Mouse (Mus musculus): ENCODE results near the gene 4931414P19Rik.
"Not testable (repeated sequence)": the region's sequence is repeated elsewhere in the genome, so short reads cannot be mapped to it uniquely, and the experiment has no call there.

Gene 4931414P19Rik

DNA sequence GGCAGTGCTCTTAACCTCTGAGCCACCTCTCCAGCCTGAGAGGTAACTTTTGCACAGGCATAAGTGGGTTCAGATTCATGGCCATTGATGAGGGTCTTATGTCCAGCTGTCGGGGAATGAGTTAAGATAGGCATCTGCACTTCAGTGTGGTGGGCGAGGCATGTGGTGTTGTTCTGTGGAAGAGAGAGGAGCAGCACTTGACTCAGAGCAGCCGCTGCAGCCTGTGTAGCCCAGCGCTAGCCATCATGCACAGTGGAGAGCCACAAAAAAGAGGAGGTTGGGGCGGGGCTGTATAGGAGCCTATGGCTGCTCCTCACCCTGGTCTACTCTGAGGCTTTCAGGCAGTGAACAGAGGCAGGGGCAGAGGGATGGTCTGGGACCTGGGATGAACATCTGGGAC, 22.3 kb upstream of the 4931414P19Rik start:
- in situ Hi-C loops (cut with MboI, MseI) = no loop called here

DNA sequence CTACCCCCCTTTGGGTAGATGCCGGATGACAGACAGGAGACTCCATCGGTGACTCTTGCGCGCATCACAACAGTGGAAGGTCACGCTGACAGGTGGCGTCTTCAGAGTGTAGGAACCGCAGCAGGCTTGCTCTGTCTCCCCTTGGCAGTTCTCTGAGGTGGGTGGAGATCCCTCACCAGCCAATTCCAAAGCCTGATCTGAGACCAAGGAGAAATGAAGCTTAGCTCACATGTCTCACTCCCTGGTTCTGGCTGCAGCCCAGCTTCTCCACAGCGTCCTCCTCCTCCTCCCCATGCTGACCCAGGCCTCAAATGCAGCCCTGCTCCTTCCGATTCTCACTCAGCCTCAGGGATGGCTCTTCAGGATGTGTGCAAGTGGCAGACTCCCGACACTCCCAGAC, 19.2 kb upstream of the 4931414P19Rik start:
- in situ Hi-C loops (cut with MboI, MseI) = no loop called here

DNA sequence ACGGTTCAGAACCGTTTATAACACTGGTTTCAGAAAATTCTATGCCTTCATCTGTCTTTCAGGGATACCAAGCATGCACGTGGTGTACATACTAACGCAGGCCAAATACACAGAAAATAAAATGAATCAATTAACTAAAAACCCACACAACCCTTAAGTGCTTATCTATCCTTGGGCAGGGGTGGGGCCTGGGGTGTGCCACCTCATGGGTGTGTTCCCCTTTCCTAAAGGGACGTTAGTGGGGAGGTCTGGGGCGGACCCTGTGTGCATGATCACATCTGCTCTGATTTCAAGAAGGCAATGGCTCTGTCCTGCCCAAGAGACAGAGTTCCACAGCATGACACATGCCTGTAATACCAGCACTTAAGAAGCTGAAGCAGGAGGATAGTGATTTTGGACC, 17.5 kb upstream of the 4931414P19Rik start:
- in situ Hi-C loops (cut with MboI, MseI) = no loop called here

DNA sequence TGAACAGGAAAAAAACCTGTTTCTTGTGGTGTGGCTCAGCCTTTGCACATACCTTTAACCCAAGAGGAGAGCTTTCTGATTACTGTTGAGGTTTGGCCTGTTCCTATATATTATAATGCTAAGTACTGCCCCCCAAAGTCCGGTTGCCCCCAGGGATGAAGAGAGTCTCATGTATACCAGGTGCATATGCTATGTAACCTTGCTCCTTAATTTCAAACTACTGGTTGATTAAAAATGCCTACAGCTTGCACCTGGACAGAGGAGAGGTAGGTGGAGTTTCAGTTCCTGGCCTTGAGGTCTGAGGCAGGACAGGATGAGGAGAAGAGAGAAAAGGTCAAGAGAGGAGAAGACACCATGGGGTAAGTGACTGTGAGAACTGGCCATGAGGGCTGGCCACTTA, 15.3 kb upstream of the 4931414P19Rik start, which contains the start of gene Psmb11:
TSS of gene Psmb11 (plus strand) at position 301 of the 400 bp plus-strand sequence.
- in situ Hi-C loops (cut with MboI, MseI) = no loop called here

DNA sequence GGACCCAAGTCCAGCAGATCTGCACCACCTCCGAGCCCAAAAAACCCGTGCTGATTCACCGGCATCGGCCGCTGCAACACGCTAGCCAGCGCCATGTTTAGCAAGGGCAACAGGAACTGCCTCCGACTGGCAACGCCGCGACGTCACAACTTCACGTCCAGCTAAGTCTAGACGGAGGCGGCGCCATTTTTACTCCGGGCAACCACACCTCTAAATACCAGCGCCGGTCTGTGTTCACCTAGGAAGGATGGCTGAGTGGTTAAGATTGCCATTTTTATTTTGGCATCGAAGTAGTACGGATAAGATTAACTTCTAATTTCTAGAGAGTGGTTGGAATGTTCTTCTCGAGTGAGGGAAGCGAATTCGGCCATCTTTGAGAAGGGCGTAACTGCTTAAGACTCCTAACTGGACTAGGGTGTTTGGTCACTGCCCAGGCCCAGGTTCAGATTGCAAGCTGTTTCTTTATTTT, 12.1 kb upstream of the 4931414P19Rik start, which contains the start of gene Psmb5:
TSS of gene Psmb5 (minus strand) at position 126 of the 469 bp plus-strand sequence.
- in situ Hi-C loops (cut with MboI, MseI) = no loop called here

DNA sequence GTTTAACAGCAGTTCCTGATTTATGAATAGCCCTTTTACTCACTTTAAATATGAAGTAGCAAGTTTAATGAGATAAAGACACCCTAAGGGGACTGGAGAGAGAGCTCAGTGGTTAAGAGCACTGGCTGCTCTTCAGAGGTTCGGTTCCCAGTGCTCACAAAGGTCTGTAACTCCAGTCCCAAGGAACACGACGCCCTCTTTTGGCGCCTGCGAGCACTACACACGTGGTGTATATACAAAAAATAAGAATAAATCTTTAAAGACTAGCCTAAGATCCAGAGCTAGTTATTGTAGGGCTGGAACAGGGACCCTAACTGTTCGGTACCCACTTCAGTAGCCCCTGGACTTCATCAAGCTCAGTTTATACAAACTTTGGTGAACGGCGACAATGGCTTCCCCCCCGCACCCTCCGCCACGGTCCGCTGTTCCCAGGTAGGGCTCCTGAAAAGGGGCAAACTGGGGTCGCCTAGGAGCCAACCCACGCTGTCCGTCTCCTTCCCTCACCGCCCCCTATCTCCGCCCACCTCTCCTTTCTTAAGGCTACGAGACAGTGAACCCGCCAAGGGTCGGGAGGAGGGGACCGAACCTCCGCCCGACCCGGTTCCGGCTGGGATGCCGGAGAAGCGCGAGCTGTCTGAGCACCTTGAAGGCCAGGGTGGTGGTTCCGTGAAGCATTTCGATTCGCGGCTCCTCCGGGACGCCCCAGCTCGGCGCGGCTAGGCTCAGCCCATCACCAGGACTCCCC, 11.5 kb upstream of the 4931414P19Rik start:
- in situ Hi-C loops (cut with MboI, MseI) = no loop called here

DNA sequence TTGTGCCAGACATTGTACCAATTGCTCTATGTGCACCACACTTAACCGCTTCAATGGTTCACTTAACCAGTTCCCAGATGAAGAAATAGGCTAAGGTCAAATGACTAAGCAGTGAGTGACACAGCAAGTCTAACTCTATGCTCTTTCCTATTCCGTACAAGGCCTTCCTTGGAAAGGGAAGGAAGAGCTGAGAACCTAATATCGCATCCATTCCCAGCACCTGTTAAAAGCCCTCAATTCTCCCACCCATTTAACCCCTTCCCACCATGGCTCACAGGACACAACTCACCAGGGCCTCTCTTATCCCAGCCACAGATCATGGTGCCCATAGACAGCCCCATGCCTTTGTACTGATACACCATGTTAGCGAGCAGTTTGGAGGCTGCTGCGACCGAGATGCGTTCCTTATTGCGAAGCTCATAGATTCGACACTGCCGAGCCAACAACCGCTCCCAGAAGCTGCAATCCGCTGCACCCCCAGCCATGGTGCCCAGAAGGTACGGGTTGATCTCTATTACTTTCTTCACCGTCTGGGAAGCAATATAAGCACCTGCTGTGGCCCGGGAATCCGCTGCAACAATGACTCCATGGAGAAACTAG, 10.5 kb upstream of the 4931414P19Rik start:
- in situ Hi-C loops (cut with MboI, MseI) = no loop called here

DNA sequence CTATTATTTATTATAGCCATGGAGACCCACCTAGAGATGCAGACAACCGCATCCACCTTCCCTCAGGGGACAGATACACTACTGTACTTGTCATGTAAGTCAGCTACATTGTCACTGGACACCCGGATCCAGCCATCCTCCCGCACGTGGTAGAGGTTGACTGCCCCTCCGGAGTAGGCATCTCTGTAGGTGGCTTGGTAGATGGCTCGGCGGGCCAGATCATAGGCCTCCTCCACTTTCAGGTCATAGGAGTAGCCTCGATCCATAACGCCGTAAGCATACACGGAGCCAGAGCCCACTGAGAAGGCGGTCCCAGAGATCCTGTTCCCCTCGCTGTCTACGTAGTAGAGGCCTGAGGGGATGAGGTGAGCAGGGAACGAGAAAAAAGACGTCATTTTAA, 8.3 kb upstream of the 4931414P19Rik start:
- in situ Hi-C loops (cut with MboI, MseI) = not testable (repeated sequence)

DNA sequence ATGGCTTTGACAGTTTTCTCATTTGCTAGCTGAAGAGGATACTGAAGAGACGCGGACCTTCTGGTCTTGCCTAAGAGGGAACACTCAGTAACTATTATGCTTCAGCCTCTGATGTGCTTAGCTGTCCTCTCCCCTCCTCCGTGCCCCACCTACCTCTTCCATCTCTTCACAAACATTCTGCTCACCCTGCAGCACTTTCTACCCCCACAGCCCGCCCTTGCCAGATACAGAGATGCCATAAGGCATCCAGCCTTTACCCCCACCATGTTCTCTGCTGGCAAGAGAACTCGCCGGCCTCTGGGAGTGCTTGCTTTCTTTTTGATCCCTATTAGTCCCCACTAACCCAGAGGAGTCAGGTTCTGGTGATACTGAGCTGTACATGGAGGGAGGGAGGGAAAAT, 4.9 kb upstream of the 4931414P19Rik start:
- in situ Hi-C loops (cut with MboI, MseI) = no loop called here

DNA sequence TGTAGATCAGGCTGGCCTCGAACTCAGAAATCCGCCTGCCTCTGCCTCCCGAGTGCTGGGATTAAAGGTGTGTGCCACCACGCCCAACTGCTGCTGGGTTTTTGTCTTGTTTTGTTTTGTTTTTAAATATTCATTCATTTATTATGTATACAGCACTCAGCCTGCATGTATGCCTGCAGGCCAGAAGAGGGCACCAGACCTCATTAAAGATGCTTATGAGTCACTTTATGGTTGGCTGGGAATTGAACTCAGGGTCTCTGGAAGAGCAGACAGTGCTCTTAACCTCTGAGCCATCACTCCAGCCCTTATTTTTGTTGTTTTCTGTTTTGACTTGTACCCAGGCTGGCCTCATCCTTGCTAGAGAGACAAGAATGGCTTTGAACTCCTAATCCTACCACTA, 4.2 kb upstream of the 4931414P19Rik start:
- in situ Hi-C loops (cut with MboI, MseI) = no loop called here

DNA sequence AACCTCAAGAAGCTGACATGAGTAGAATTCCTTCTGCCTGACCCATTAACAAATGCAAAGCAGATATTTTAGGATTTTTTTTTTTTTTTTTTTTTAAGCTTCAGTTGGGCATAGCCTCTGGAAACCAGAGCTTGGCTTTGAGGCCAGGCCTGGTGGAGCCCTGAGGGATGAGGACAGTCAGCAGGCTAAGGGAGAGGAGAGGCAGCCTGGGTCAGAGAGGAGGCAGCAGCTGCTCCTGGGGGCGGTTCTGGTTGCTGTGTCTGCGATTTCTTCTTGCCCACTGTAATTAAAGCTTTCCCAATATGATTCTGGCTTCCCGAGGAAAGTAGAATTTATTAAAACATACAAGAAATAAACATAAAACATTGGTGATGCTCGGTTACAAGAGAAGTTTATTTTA, 3.5 kb upstream of the 4931414P19Rik start:
- in situ Hi-C loops (cut with MboI, MseI) = no loop called here

DNA sequence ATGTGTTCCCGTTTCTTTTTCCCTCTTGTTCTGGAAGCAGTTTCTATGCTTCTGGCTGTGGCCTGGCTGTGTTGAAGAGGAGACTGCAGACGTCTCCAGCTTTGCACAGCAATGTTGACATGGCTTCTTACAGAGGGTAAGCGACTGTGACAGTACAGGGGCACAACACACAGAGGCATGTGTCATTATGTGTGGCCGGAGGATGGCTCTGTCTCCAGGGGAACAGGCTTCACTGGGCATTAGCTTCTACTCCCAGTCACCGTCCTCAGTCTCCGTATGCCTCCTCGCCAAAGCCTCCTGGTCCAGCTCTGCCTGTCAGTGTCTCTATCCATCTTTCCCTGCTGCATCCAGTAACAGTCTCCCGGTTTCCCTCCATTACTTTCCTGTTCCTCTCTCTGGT, 1.4 kb upstream of the 4931414P19Rik start:
- in situ Hi-C loops (cut with MboI, MseI) = no loop called here

DNA sequence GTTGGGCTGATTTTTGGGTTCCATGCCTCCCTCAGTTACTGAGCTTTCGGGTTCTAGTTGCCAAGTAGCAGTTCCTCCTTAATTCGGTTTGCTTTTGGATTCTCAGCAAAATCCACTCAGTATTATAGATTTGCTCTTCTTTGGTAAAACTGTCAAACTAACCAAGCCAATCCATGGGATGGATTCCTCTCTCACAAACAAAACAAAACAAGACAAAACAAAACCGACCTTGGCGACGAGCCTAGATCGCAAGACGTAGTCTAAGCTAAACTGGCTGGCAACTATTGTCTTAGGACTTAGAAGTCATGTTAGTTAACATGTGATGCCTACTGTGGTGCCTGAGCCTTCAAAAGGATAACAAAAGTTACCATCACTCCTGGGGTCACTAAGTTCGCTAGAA, 2.1 kb downstream of the 4931414P19Rik start:
- in situ Hi-C loops (cut with MboI, MseI) = no loop called here

DNA sequence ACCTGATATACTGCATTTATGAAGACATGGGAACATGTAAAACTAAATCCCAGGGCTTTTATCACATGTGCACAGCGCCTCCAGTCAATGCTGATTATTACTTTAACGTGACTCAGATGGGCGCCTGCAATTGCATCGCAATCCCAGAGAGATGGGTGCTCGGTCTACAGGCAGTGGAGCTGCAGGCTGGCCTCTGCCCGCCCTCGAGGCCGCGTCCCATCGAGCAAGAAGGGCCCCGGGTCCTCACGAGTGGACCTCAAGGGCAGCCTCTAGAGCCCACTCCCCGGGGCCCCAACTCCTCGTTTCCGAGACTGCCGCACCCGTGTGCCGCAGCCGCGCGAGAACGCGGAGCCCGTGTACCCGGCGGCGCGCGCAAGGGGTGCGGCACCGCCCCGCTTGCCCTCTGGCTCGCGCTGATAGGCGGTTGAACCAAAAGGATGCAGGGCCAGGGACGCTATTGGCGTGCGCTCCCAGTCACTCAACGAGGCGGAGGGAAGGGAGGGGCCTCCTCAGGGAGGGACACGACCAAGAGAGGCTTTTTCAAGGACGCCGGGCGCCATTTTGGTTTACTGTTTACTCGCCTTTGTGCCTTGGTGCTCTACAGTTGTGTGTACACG, 2.6 kb downstream of the 4931414P19Rik start:
- in situ Hi-C loops (cut with MboI, MseI) = no loop called here

DNA sequence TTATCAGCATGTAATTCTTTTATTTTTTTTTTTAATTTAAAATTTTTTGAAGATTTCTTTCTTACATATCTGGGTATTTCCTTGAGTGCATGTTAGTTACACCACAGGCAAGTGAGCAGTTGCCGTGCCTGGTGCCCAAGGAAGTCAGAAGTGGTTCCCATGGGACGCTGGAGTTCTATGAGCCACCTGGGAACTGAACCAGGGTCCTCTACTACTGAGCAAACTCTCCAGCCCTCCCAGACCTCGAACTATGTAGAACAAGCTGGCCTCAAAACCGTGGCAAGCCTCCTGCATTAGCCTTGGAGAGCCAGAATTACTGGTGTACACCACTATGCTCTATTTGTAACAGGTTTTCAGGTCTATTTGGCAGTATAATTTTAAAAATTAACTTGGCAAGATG, 3.2 kb downstream of the 4931414P19Rik start:
- in situ Hi-C loops (cut with MboI, MseI) = no loop called here

DNA sequence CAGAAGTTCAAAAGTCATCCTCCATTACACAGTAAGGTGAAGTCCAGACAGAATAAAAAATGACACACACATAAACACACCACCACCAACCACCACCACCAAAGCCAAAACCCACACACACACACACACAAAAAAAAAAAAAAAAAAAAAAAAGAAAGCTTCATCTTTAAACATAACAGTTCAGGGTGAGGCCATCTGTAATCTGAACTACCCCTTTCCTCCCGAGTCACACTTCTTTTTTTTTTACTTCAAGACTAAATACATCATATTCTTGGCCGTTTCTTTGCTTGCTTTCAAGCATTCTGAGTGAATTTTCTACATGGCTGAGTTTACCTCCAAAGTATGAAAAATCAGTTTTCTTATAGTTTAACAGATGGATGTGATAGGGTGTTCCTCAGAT, 4.2 kb downstream of the 4931414P19Rik start:
- in situ Hi-C loops (cut with MboI, MseI) = no loop called here

DNA sequence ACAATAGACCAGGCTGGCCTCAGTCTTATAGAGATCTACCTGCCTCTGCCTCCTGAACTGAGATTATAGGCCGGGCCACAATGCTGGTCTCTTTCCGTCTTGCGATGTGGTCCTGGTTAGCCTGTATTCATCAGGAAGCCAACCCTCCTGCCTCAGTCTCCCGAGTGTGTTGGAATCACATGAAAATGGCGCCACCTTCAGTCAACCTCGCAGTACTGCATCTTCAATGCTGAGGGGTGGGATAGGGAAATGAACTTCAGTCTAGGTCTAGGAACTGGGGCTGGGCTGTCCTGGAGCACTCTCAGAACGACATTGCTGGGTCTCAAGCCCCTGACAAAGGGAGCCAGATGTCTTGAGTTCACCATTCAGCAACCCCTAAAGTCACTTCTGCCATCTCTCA, 8.7 kb downstream of the 4931414P19Rik start:
- in situ Hi-C loops (cut with MboI, MseI) = no loop called here

DNA sequence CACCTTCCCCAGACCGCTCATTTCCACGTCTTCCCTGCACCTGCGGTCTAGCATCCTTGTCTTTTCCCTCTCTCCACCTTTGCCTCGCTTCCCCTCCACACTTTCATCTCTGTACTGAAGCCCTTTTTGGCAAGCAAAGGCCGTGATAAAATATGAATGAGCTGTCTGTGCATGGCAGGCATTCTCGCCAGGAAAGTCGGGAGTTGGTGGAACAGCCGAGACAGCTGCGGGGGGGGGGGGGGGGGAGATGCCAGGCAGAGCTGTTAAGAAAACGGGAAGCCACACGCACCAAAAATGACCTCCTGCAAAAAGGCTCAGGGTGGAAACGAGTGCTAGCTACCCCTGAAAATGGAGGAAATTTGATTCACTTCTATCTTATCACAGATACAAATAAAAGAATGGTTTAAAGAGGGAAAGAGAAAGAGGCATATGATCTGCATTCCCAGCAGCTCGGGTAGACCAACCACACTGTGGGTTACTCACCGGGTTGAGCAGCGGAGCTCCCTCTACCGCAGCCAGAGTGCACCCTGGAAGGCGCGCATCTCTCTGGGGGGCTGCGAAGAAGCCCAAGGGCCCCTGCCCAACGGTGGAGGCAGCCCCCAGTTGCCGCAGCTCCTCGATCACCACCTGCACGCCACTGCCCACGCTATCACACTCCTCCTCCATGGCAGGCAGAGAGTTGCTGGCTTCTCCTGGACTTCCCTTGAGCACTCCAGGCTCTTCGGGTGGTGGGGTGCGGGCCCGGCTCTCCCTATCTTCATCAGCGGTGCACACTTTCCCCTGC, 11.0 kb downstream of the 4931414P19Rik start:
- in situ Hi-C loops (cut with MboI, MseI) = loop anchor here (5.0 kb wide), 1 partner anchor 68 kb away; no protein-coding TSS in a partner anchor

DNA sequence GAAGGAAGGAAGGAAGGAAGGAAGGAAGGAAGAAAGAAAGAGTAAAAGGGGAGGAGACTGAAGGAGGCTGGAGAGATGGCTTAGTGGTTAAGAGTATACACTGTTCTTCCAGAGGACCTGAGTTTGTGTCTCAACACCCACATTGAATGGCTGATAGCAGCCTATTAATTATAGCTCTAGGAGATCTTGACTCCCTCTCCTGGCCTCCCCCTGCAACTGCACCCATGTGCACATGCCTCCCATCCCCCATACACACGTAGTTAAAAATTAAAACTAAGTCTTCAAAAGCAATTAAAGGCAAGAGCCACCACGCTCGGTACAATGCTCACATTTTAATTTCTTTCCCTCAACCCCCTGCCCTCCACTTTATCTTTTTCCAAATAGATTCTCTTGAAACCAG, 11.7 kb downstream of the 4931414P19Rik start:
- in situ Hi-C loops (cut with MboI, MseI) = loop anchor here (5.0 kb wide), 1 partner anchor 67 kb away; no protein-coding TSS in a partner anchor

DNA sequence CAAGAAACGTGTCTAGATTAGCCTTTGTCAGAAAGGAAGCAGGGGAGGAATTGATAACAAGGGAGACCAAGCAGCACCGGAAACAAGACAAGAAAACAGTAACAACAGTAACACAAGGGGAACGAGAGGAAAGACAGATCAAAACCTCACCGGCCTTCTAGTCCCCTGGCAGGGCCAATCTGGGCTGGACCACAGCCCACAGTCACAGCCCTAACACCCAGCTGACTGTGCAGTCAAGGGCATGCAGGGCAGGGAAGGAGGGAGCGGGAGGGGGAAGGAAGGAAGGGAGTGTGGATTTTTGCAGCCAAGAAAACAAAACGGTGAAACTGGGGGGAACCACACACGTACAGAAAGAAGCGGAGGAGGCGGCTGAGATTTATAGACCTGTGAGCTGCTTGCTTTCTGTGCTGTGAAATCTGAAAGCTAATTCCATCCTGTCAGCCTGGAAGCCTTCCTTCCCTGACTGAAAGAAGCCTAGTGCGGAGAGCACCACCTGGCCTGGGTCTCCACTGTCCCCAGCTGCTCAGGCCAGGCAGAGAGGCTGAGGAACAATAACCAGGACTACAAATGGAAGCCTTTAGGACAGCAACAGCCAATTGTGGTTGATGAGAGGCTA, 13.4 kb downstream of the 4931414P19Rik start:
- in situ Hi-C loops (cut with MboI, MseI) = loop anchor here (5.0 kb wide), 1 partner anchor 65 kb away; no protein-coding TSS in a partner anchor

DNA sequence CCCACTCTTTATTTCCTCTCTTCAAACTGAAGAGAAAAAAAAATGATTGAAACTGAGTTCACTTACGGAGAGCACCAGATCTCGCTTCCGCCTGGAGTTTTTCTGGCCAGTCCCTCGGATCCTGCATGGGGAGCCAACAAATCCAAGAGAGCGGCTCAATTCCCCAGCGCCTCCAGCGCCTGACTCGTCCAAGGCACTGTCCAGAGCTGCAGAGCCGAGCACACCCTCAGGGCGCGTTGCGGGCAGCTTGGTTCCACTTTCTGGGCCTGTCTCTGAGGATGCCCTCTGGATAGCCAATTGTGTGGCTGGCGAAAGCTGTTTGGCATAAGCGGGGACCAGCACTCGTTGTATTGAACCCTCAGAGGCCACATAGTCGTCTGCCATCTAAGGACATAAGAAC, 14.7 kb downstream of the 4931414P19Rik start:
- in situ Hi-C loops (cut with MboI, MseI) = loop anchor here (5.0 kb wide), 1 partner anchor 64 kb away; no protein-coding TSS in a partner anchor

Measured in regulatory T cell (primary cell).